In the genomic region with DNA sequence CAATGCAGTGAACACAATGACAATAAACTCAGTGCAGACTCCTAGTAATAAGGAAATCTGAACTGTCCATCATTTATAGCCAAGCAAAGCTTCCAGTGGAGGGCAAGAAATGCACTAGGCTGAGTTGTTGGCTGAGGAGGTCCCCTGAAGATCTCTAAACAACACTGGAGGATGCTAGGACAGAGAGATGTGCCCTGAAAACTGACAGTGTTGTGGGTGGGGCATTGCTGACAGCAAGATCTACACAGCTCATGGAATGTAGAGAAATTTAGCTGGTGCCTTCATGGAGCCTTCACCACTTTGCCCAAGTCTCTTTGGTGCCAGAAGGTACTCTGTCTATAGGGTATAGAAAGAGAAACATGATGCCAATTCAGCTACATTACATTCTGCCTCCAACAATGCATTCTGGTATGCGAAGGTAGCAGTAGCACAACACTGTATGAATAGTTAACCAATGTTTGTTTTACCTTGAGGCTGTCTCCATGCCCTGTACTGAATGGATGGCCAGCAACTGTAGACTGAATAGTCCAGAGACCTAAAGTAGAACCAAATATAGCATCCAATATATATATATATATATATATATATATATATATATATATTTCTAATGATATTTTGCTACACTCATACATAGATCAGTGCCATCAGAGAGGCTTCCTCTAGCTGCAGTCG, we compare ENCODE assay signal across 18 mouse cellular contexts.
DNase-seq lines count a peak whose midpoint lies in the region; ATAC-seq lines count a peak whose summit lies in the region.
"Had no signal": no experiment of that assay in that cellular context is flagged by ENCODE, and none has a peak within 500 bp of the region (broad histone marks: within the 10 kb centered on the region; RNA-seq: fewer than 3 reads in every experiment).

No protein-coding gene starts in this region.

- no peaks in the 10 kb centered on the region for H3K4me1 ChIP-seq in forebrain, embryonic 11.5 days (replicated peaks; ENCODE audit: control insufficient read depth, insufficient read depth, low read length)
- no peaks in the 10 kb centered on the region for H3K4me1 ChIP-seq in forebrain, embryonic 14.5 days (ENCODE audit: control insufficient read depth, insufficient read depth, low read length)
- no peaks in the 10 kb centered on the region for H3K4me1 ChIP-seq in kidney, embryonic 15.5 days
- no peaks in the 10 kb centered on the region for H3K4me1 ChIP-seq in midbrain, embryonic 13.5 days (replicated peaks)
- H3K4me1 ChIP-seq in midbrain, embryonic 16.5 days (ENCODE audit: control insufficient read depth, insufficient read depth, low read length): no peaks in the 10 kb centered on the region
- H3K4me1 ChIP-seq: heart, embryonic 10.5 days; neural tube, embryonic 15.5 days had no signal

- no peak overlapping the region for H3K4me2 ChIP-seq in forebrain, embryonic 11.5 days (ENCODE audit: low read depth, low read length, severe bottlenecking)
- no peak overlapping the region for H3K4me2 ChIP-seq in forebrain, embryonic 14.5 days (ENCODE audit: low read length)
- H3K4me2 ChIP-seq in kidney, embryonic 15.5 days: no peak overlapping the region
- no peak overlapping the region for H3K4me2 ChIP-seq in midbrain, embryonic 13.5 days (replicated peaks)
- H3K4me2 ChIP-seq in midbrain, embryonic 16.5 days (ENCODE audit: low read length): no peak overlapping the region
- H3K4me2 ChIP-seq: neural tube, embryonic 15.5 days had no signal

- no peak overlapping the region for H3K4me3 ChIP-seq in forebrain, embryonic 11.5 days (ENCODE audit: low read depth, low read length)
- no peak overlapping the region for H3K4me3 ChIP-seq in forebrain, embryonic 14.5 days (ENCODE audit: low read depth, low read length)
- H3K4me3 ChIP-seq in kidney, embryonic 15.5 days (replicated peaks): no peak overlapping the region
- no peak overlapping the region for H3K4me3 ChIP-seq in midbrain, embryonic 13.5 days (replicated peaks)
- H3K4me3 ChIP-seq in midbrain, embryonic 16.5 days (ENCODE audit: low read depth, low read length): no peak overlapping the region
- H3K4me3 ChIP-seq: heart, embryonic 10.5 days; left cerebral cortex, adult 2 months; neural tube, embryonic 15.5 days had no signal

- 63% methylated on average over 2 of the region's 2 CpGs for WGBS in forebrain, embryonic 11.5 days
- 55% methylated on average over 2 of the region's 2 CpGs for WGBS in forebrain, embryonic 14.5 days
- 58% methylated on average over 2 of the region's 2 CpGs for WGBS in kidney, embryonic 15.5 days
- WGBS in midbrain, embryonic 13.5 days: 57% methylated on average over 2 of the region's 2 CpGs
- 56% methylated on average over 2 of the region's 2 CpGs for WGBS in midbrain, embryonic 16.5 days

- H3K9ac ChIP-seq in forebrain, embryonic 11.5 days (ENCODE audit: low read length): no peak overlapping the region
- no peak overlapping the region for H3K9ac ChIP-seq in forebrain, embryonic 14.5 days (ENCODE audit: low read length)
- no peak overlapping the region for H3K9ac ChIP-seq in kidney, embryonic 15.5 days
- no peak overlapping the region for H3K9ac ChIP-seq in midbrain, embryonic 13.5 days (replicated peaks)
- H3K9ac ChIP-seq in midbrain, embryonic 16.5 days (ENCODE audit: low read depth, low read length): no peak overlapping the region
- H3K9ac ChIP-seq: neural tube, embryonic 15.5 days had no signal

- H3K27ac ChIP-seq in forebrain, embryonic 11.5 days (ENCODE audit: low read depth, low read length): no peak overlapping the region
- no peak overlapping the region for H3K27ac ChIP-seq in forebrain, embryonic 14.5 days (ENCODE audit: low read depth, low read length)
- H3K27ac ChIP-seq in kidney, embryonic 15.5 days: no peak overlapping the region
- no peak overlapping the region for H3K27ac ChIP-seq in midbrain, embryonic 13.5 days
- no peak overlapping the region for H3K27ac ChIP-seq in midbrain, embryonic 16.5 days (ENCODE audit: low read length)
- H3K27ac ChIP-seq: heart, embryonic 10.5 days; left cerebral cortex, adult 2 months; neural tube, embryonic 15.5 days had no signal

- H3K36me3 ChIP-seq in forebrain, embryonic 11.5 days (ENCODE audit: control insufficient read depth, insufficient read depth, low read length): no peaks in the 10 kb centered on the region
- no peaks in the 10 kb centered on the region for H3K36me3 ChIP-seq in forebrain, embryonic 14.5 days (ENCODE audit: control insufficient read depth, insufficient read depth, low read length)
- H3K36me3 ChIP-seq in kidney, embryonic 15.5 days: no peaks in the 10 kb centered on the region
- no peaks in the 10 kb centered on the region for H3K36me3 ChIP-seq in midbrain, embryonic 13.5 days
- no peaks in the 10 kb centered on the region for H3K36me3 ChIP-seq in midbrain, embryonic 16.5 days (ENCODE audit: control insufficient read depth, insufficient read depth, low read length)
- H3K36me3 ChIP-seq: heart, embryonic 10.5 days; neural tube, embryonic 15.5 days had no signal

- peak; percentile 47 for DNase-seq in forebrain, embryonic 11.5 days (ENCODE audit: low spot score)
- DNase-seq in forebrain, embryonic 14.5 days (ENCODE audit: low spot score): no peak
- no peak for DNase-seq in kidney, postnatal 10 days
- DNase-seq in natural killer cell, adult 2 months (ENCODE audit: low spot score in 2 of 2): no peak
- DNase-seq: adrenal gland, postnatal 10 days; cerebellum, adult 2 months; gastrocnemius, postnatal 14 days; heart, postnatal 4 days; kidney, adult 9 months; lung, postnatal 14 days had no signal

- H3K9me3 ChIP-seq in forebrain, embryonic 11.5 days (ENCODE audit: control insufficient read depth, low read length): peaks cover 38% of the 10 kb centered on the region
- H3K9me3 ChIP-seq in forebrain, embryonic 14.5 days (replicated peaks; ENCODE audit: control insufficient read depth, low read length): peaks cover 47% of the 10 kb centered on the region
- H3K9me3 ChIP-seq in kidney, embryonic 15.5 days (replicated peaks): peaks cover 49% of the 10 kb centered on the region
- peaks cover 48% of the 10 kb centered on the region for H3K9me3 ChIP-seq in midbrain, embryonic 13.5 days
- H3K9me3 ChIP-seq in midbrain, embryonic 16.5 days (replicated peaks; ENCODE audit: control insufficient read depth, low read length, poor library complexity, severe bottlenecking): peaks cover 53% of the 10 kb centered on the region

- no peaks in the 10 kb centered on the region for H3K27me3 ChIP-seq in forebrain, embryonic 11.5 days (ENCODE audit: control insufficient read depth, insufficient read depth, low read length)
- H3K27me3 ChIP-seq in forebrain, embryonic 14.5 days (replicated peaks; ENCODE audit: control insufficient read depth, insufficient read depth, low read length): no peaks in the 10 kb centered on the region
- H3K27me3 ChIP-seq in kidney, embryonic 15.5 days: no peaks in the 10 kb centered on the region
- H3K27me3 ChIP-seq in midbrain, embryonic 13.5 days: no peaks in the 10 kb centered on the region
- H3K27me3 ChIP-seq in midbrain, embryonic 16.5 days (ENCODE audit: control insufficient read depth, insufficient read depth, low read depth, low read length): no peaks in the 10 kb centered on the region
- H3K27me3 ChIP-seq: CH12.LX; neural tube, embryonic 15.5 days had no signal

- ATAC-seq in forebrain, embryonic 11.5 days (replicated peaks; ENCODE audit: low FRiP score): no peak
- no peak for ATAC-seq in forebrain, embryonic 14.5 days
- ATAC-seq in kidney, embryonic 15.5 days (replicated peaks; ENCODE audit: low FRiP score): peak; percentile 37; the same call in 1 of the 2 replicates
- ATAC-seq in midbrain, embryonic 13.5 days: 0 out of 2 replicates have a peak, but pooled peaks have one; percentile 30
- no peak for ATAC-seq in midbrain, embryonic 16.5 days
- no peak for ATAC-seq in frontal cortex, adult (ENCODE audit: low TSS enrichment)

Comparison
In these comparisons a context has a peak if more than half of its experiments do, and no peak if none do; other contexts are left out.
1. ATAC-seq: peak in kidney, embryonic 15.5 days (single experiment) and midbrain, embryonic 13.5 days (single experiment); none in forebrain, embryonic 11.5 days (single experiment), forebrain, embryonic 14.5 days (single experiment), midbrain, embryonic 16.5 days (single experiment) and frontal cortex, adult (single experiment).